Mouse (Mus musculus) heart, adult 9 months (tissue): Measurements from ENCODE around the gene Ccn1.

Experiments used
- DNase-seq, 2 experiments: peaks; one replicate each; pipeline ENCODE4 v3.0.0; 2022; ENCODE audit warnings: low spot score in 2 of 2

Gene Ccn1

GRCm38 (mm10) chr3:145650298-145651011, 674 bp upstream of the Ccn1 start:
- peak; percentile 83 to 90 for DNase-seq

- peak; percentile 58 to 70 for DNase-seq
Measured at GRCm38 (mm10) chr3:145648991-145649851, 560 bp downstream of the Ccn1 start.

GRCm38 (mm10) chr3:145648097-145648931, 1.5 kb downstream of the Ccn1 start:
- no peak for DNase-seq

GRCm38 (mm10) chr3:145647416-145647815, 2.4 kb downstream of the Ccn1 start:
- no peak for DNase-seq

GRCm38 (mm10) chr3:145646666-145647065, 3.1 kb downstream of the Ccn1 start:
- no peak for DNase-seq

GRCm38 (mm10) chr3:145646009-145646408, 3.8 kb downstream of the Ccn1 start:
- DNase-seq, result no peak

GRCm38 (mm10) chr3:145645463-145645862, 4.3 kb downstream of the Ccn1 start:
- no peak for DNase-seq

GRCm38 (mm10) chr3:145642861-145643260, 6.9 kb downstream of the Ccn1 start:
- DNase-seq, result no peak

- DNase-seq, result no peak
Measured at GRCm38 (mm10) chr3:145641878-145642277, 7.9 kb downstream of the Ccn1 start.

- no peak for DNase-seq
Measured at GRCm38 (mm10) chr3:145641036-145641685, 8.6 kb downstream of the Ccn1 start.

- DNase-seq, result no peak
Measured at GRCm38 (mm10) chr3:145640583-145640982, 9.2 kb downstream of the Ccn1 start.

- DNase-seq, result no peak
Measured at GRCm38 (mm10) chr3:145640170-145640569, 9.6 kb downstream of the Ccn1 start.

- DNase-seq, result no peak
Measured at GRCm38 (mm10) chr3:145634002-145634710, 15.6 kb downstream of the Ccn1 start.

- no peak for DNase-seq
Measured at GRCm38 (mm10) chr3:145632888-145633287, 16.9 kb downstream of the Ccn1 start.

- no peak for DNase-seq
Measured at GRCm38 (mm10) chr3:145628643-145629042, 21.1 kb downstream of the Ccn1 start.

- no peak for DNase-seq
Measured at GRCm38 (mm10) chr3:145627830-145628229, 22.0 kb downstream of the Ccn1 start.

- DNase-seq, result no peak
Measured at GRCm38 (mm10) chr3:145626063-145626462, 23.7 kb downstream of the Ccn1 start.

GRCm38 (mm10) chr3:145625546-145625945, 24.2 kb downstream of the Ccn1 start:
- no peak for DNase-seq

GRCm38 (mm10) chr3:145624786-145625185, 25.0 kb downstream of the Ccn1 start:
- DNase-seq, result peak; percentile 61 to 63

- DNase-seq, result no peak
Measured at GRCm38 (mm10) chr3:145623047-145623446, 26.7 kb downstream of the Ccn1 start.

- DNase-seq, result no peak
Measured at GRCm38 (mm10) chr3:145621209-145621608, 28.6 kb downstream of the Ccn1 start.
